Mouse (Mus musculus): Measurements from ENCODE around the gene Cnot8.

Cnot8 gene

GRCm38 (mm10) chr11:58107009-58107408 lies 3.1 kb downstream of the Cnot8 start:
- no peak for DNase-seq

GRCm38 (mm10) chr11:58107664-58108337 lies 3.8 kb downstream of the Cnot8 start:
- no peak for DNase-seq

- no peak for DNase-seq
These were observed 12.6 kb downstream of the Cnot8 start for GRCm38 (mm10) chr11:58116560-58116959.

- DNase-seq, result no peak
These were observed 13.2 kb downstream of the Cnot8 start for GRCm38 (mm10) chr11:58117044-58117652.

- no peak for DNase-seq
These were observed 16.7 kb downstream of the Cnot8 start for GRCm38 (mm10) chr11:58120655-58121054.

- no peak for DNase-seq
These were observed 17.4 kb downstream of the Cnot8 start for GRCm38 (mm10) chr11:58121351-58121750.

GRCm38 (mm10) chr11:58123711-58124110 lies 19.8 kb downstream of the Cnot8 start:
- DNase-seq, result no peak

GRCm38 (mm10) chr11:58125021-58125420 lies 21.1 kb downstream of the Cnot8 start:
- no peak for DNase-seq

- peak; percentile 31 for DNase-seq
These were observed 22.6 kb downstream of the Cnot8 start for GRCm38 (mm10) chr11:58126397-58127160.

GRCm38 (mm10) chr11:58127544-58127943 lies 23.6 kb downstream of the Cnot8 start:
- no peak for DNase-seq

GRCm38 (mm10) chr11:58129302-58129843 lies 25.4 kb downstream of the Cnot8 start:
- DNase-seq, result no peak

GRCm38 (mm10) chr11:58132026-58132425 lies 28.1 kb downstream of the Cnot8 start:
- DNase-seq, result no peak

- DNase-seq, result no peak
These were observed 30.9 kb downstream of the Cnot8 start for GRCm38 (mm10) chr11:58134869-58135268.

GRCm38 (mm10) chr11:58135296-58135695 lies 31.3 kb downstream of the Cnot8 start:
- DNase-seq, result no peak

GRCm38 (mm10) chr11:58136677-58137076 lies 32.7 kb downstream of the Cnot8 start:
- no peak for DNase-seq

GRCm38 (mm10) chr11:58138821-58139220 lies 34.9 kb downstream of the Cnot8 start:
- no peak for DNase-seq

- DNase-seq, result no peak
These were observed 35.5 kb downstream of the Cnot8 start for GRCm38 (mm10) chr11:58139466-58139865.

- peak; percentile 48 for DNase-seq
These were observed 39.9 kb downstream of the Cnot8 start for GRCm38 (mm10) chr11:58143704-58144426.

GRCm38 (mm10) chr11:58146241-58146640 lies 42.3 kb downstream of the Cnot8 start:
- no peak for DNase-seq

GRCm38 (mm10) chr11:58155458-58155857 lies 51.5 kb downstream of the Cnot8 start:
- no peak for DNase-seq

GRCm38 (mm10) chr11:58156871-58157270 lies 52.9 kb downstream of the Cnot8 start:
- no peak for DNase-seq

- DNase-seq, result no peak
These were observed 61.1 kb downstream of the Cnot8 start for GRCm38 (mm10) chr11:58165072-58165471.

- no peak for DNase-seq
These were observed 63.8 kb downstream of the Cnot8 start for GRCm38 (mm10) chr11:58167822-58168166.

All from right cerebral cortex, postnatal 25 days (tissue).